In the genomic region with DNA sequence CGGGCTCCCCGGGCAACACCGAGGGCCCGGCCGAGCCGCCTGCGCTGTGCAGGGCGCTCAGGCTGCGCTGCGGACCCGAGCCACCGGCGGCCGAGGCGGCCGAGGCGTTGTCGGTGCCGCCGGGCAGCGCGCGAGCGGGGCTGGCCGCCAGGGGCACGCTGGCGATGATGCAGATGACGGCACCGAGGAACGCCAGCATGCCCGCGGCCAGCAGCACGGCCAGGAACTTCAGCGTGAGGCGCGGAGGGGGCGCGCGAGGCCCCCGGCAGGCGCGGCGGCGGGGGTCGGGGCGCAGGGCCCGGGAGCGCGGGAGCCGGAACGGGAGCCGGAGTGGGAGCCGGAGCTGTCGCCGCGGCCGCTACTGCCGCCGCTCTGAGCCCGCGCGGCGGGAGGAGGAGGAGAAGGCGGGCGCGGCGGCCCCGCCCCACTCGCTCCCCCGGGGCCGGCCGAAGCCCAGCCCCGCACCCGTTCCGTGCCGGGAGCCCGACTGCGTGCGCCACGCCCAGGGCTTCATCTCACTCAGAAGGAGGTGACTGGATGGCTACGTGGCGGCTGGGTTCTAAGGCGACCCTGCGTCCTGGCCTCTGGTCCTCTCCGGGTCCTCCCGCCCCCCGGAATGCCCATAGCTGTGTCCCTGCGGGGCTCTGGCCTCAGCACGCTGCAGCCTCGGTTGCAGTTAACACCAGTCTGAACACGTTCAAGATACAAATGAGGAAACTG, we compare ENCODE assay signal across 8 mouse cellular contexts. TPM values are rescaled to one million over a fixed set of nuclear protein-coding genes. Genes with fewer than 3 reads are reported as not detected.
DNase-seq lines count a peak whose midpoint lies in the region; ATAC-seq lines count a peak whose summit lies in the region.

A gene (minus strand): TSS at position 415 of the 720 bp plus-strand sequence.

- intact Hi-C loops in left cerebral cortex, postnatal 10 days (cut with DNase I), result loop anchor here (1.0 to 5.0 kb wide), 2 partner anchors 19 to 47 kb away; no protein-coding TSS in a partner anchor

- WGBS in forebrain, embryonic 11.5 days, result under 1% methylated on average over 68 of the region's 91 CpGs
- under 1% methylated on average over 86 of the region's 91 CpGs for WGBS in hindbrain, embryonic 10.5 days

- ATAC-seq in CD4-positive, CD25-positive, alpha-beta regulatory T cell, adult 4 months, result no peak
- peak; percentile 72 for ATAC-seq in forebrain, embryonic 11.5 days (replicated peaks; ENCODE audit: low FRiP score)

- H3K9ac ChIP-seq in forebrain, embryonic 11.5 days (ENCODE audit: low read length), result peak within 1 kb of the TSS; percentile 59

- H3K4me2 ChIP-seq in forebrain, embryonic 11.5 days (ENCODE audit: low read depth, low read length, severe bottlenecking), result peak within 1 kb of the TSS; percentile 83

- no peaks in the 10 kb centered on the region for H3K9me3 ChIP-seq in forebrain, embryonic 11.5 days (ENCODE audit: control insufficient read depth, low read length)
- H3K9me3 ChIP-seq in hindbrain, embryonic 10.5 days, result no peaks in the 10 kb centered on the region

- DNase-seq in CD4-positive, CD25-positive, alpha-beta regulatory T cell, adult 2 months (ENCODE audit: low read depth, low spot score), result peak; percentile 37
- DNase-seq in adrenal gland, postnatal 4 days (ENCODE audit: low spot score in 2 of 2), result no peak
- peak; percentile 80 for DNase-seq in forebrain, embryonic 11.5 days (ENCODE audit: low spot score)
- peak; percentile 66 for DNase-seq in hindbrain, embryonic 10.5 days (ENCODE audit: low spot score)
- peak in 1 of 2 experiments; percentile 80 for DNase-seq in left cerebral cortex, postnatal 10 days (ENCODE audit: extremely low spot score in 1 of 2, low spot score in 2 of 2)
- DNase-seq in mesoderm, embryonic 11.5 days (ENCODE audit: low read depth, low spot score), result peak; percentile 58
- peak; percentile 36 for DNase-seq in splenic B cell, adult 2 months (ENCODE audit: low read depth, low spot score)

- H3K4me3 ChIP-seq in forebrain, embryonic 11.5 days (ENCODE audit: low read depth, low read length), result peak within 1 kb of the TSS; percentile 53
- H3K4me3 ChIP-seq in hindbrain, embryonic 10.5 days, result peak within 1 kb of the TSS; percentile 70

- H3K36me3 ChIP-seq in forebrain, embryonic 11.5 days (ENCODE audit: control insufficient read depth, insufficient read depth, low read length), result no peaks in the 10 kb centered on the region
- no peaks in the 10 kb centered on the region for H3K36me3 ChIP-seq in hindbrain, embryonic 10.5 days
- H3K36me3 ChIP-seq in splenic B cell, adult 2 months (ENCODE audit: control insufficient read depth, insufficient read depth, low read length, poor library complexity, severe bottlenecking), result no peaks in the 10 kb centered on the region

- H3K4me1 ChIP-seq in forebrain, embryonic 11.5 days (replicated peaks; ENCODE audit: control insufficient read depth, insufficient read depth, low read length), result peaks cover 6% of the 10 kb centered on the region; the same call in 1 of the 2 replicates
- peaks cover 21% of the 10 kb centered on the region for H3K4me1 ChIP-seq in hindbrain, embryonic 10.5 days (replicated peaks)

- 0 out of 2 replicates have a peak within 1 kb of the TSS, but pooled peaks have one; percentile 12 for H3K27ac ChIP-seq in forebrain, embryonic 11.5 days (ENCODE audit: low read depth, low read length)
- peak within 1 kb of the TSS; percentile 86 for H3K27ac ChIP-seq in hindbrain, embryonic 10.5 days

- H3K27me3 ChIP-seq in forebrain, embryonic 11.5 days (ENCODE audit: control insufficient read depth, insufficient read depth, low read length), result peaks cover 50% of the 10 kb centered on the region
- peaks cover 81% of the 10 kb centered on the region for H3K27me3 ChIP-seq in hindbrain, embryonic 10.5 days (ENCODE audit: insufficient read depth, poor library complexity, severe bottlenecking)
- H3K27me3 ChIP-seq in splenic B cell, adult 2 months (ENCODE audit: control insufficient read depth, insufficient read depth, low read length, poor library complexity, severe bottlenecking), result peaks cover 4% of the 10 kb centered on the region; the same call in 1 of the 2 replicates

RNA-seq across cellular contexts. Expression of the gene that starts here (rescaled TPM):
- under 1 TPM in 1 of 2 experiments, not detected in 1; 0.42 TPM for polyA plus RNA-seq in CD4-positive, CD25-positive, alpha-beta regulatory T cell, adult 4 months (2017; shearing (Covaris generic))
- 10 to 100 TPM; 17.2 to 17.3 TPM for total RNA-seq in adrenal gland, postnatal 4 days (2021)
- polyA plus RNA-seq in forebrain, embryonic 11.5 days (2014; fragmentation: Nextera tagmentation; extraction: Ambion mirVana), result 1.4 and 2.1 TPM in 2 replicates
- 2.2 and 4.6 TPM in 2 replicates for polyA plus RNA-seq in hindbrain, embryonic 10.5 days (2016; fragmentation: Nextera tagmentation; extraction: Ambion mirVana)
- total RNA-seq in left cerebral cortex, postnatal 10 days (2021), result 100 to 1,000 TPM; 454 to 474 TPM

Comparison
In these comparisons a context has a peak if more than half of its experiments do, and no peak if none do; other contexts are left out.
1. RNA of the gene that starts here (total RNA-seq): 454 to 474 TPM in left cerebral cortex, postnatal 10 days; 17.2 to 17.3 TPM in adrenal gland, postnatal 4 days; every median in the first group is over 10 times any median in the second.
2. DNase-seq: peak in CD4-positive, CD25-positive, alpha-beta regulatory T cell, adult 2 months (single experiment), forebrain, embryonic 11.5 days (single experiment), hindbrain, embryonic 10.5 days (single experiment), mesoderm, embryonic 11.5 days (single experiment) and splenic B cell, adult 2 months (single experiment); none in adrenal gland, postnatal 4 days (0 of 2).